Mouse (Mus musculus): ENCODE data around the gene Tmem211. TPM values are rescaled to one million over a fixed set of nuclear protein-coding genes. Genes with fewer than 3 reads are reported as not detected.

Tmem211 gene
- polyA plus RNA-seq, 2 experiments: 0.18 TPM; not detected in 1

DNA sequence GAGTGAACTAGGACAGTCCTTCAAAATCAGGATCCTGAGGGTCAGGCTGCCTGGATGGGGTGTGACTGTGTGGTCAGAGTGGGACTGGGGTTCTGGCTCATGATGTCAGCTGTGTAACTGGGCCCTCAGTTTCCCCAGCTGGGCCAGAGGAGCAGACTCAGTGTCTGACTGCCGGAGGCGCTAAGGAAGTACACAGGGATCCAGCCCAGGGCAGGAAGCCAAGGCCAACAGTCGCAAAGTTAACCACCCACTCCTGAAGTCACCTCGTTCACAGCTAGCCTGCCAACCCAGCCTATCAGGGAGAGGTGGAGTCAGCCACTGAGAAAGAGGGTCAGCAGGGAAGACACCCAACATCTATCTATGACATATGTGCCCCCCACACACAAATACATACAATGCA, 18.7 kb upstream of the Tmem211 start:
- Histone ChIP-seq H3K4me3 (replicated peaks; ENCODE audit: low read length) (no peak overlapping the region), H3K4me2 (replicated peaks; ENCODE audit: low read depth, low read length, severe bottlenecking) (no peak overlapping the region), H3K27ac (replicated peaks; ENCODE audit: low read depth, low read length) (no peak overlapping the region), H3K4me1 (ENCODE audit: control insufficient read depth, insufficient read depth, low read length) (peaks cover 12% of the 10 kb centered on the region), H3K9ac (ENCODE audit: low read depth, low read length, severe bottlenecking) (no peak overlapping the region), H3K9me3 (ENCODE audit: control insufficient read depth, low read length) (no peaks in the 10 kb centered on the region), H3K36me3 (ENCODE audit: control insufficient read depth, insufficient read depth, low read length) (no peaks in the 10 kb centered on the region), H3K27me3 (ENCODE audit: control insufficient read depth, insufficient read depth, low read length) (no peaks in the 10 kb centered on the region)
- ATAC-seq (ENCODE audit: low FRiP score, low read depth) (no peak), DNase-seq (ENCODE audit: low spot score) (no peak)
- 52% methylated on average over 4 of the region's 4 CpGs for WGBS
- no peak for TF ChIP-seq POLR2A (IDR thresholded peaks at IDR 0.05; ENCODE audit: borderline replicate concordance, extremely low read depth, insufficient read depth, insufficient read length)

DNA sequence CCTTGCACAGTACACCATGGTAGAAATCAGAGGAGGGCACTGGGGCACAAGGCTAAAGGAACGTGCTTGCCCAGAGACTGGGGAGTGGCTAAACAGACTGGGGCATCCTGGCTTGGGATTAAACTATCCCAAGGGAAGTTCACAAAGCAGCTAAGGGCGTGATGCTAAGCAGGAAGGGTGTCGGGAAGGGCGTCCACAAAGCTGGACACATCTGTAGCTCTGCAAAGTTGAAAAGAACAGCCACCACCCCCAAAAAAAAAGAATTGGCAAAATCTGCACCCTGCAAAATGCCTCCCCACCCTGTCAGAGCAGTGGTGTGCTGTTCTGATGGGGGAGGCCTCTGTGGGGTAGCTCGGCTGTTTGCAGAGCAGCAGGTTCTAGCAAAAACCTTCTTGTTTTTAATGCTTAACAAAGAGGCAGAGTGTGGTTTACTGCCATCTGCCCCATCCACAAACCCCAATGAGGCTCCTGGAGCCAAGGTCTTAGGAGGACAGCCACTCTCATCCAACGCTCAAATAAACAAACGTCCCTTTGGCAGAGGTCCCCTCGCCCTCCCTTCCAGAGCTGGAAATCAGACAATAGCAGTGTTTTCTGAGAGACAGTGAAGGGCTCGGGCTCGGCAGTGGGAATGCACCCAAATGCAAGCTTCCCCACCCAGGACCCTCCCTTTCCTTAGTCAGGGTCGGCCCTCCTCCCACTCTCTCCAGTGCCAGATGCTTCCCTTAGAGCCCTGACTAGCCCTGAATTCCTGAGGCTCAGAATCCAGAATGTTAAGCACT, 17.9 kb upstream of the Tmem211 start:
- no peak overlapping the region for H3K9ac ChIP-seq (ENCODE audit: low read depth, low read length, severe bottlenecking)
- H3K4me1 ChIP-seq (ENCODE audit: control insufficient read depth, insufficient read depth, low read length): peaks cover 12% of the 10 kb centered on the region
- H3K27ac ChIP-seq (replicated peaks; ENCODE audit: low read depth, low read length): peak overlapping the region; percentile 55
- ATAC-seq (ENCODE audit: low FRiP score, low read depth): peak; percentile 31; the same call in 1 of the 2 replicates
- no peaks in the 10 kb centered on the region for H3K27me3 ChIP-seq (ENCODE audit: control insufficient read depth, insufficient read depth, low read length)
- DNase-seq (ENCODE audit: low spot score): peak; percentile 59
- no peak for TF ChIP-seq POLR2A (IDR thresholded peaks at IDR 0.05; ENCODE audit: borderline replicate concordance, extremely low read depth, insufficient read depth, insufficient read length)
- H3K4me2 ChIP-seq (replicated peaks; ENCODE audit: low read depth, low read length, severe bottlenecking): no peak overlapping the region
- no peaks in the 10 kb centered on the region for H3K9me3 ChIP-seq (ENCODE audit: control insufficient read depth, low read length)
- H3K36me3 ChIP-seq (ENCODE audit: control insufficient read depth, insufficient read depth, low read length): no peaks in the 10 kb centered on the region
- no peak overlapping the region for H3K4me3 ChIP-seq (replicated peaks; ENCODE audit: low read length)
- WGBS: 41% methylated on average over 11 of the region's 11 CpGs

- no peak for TF ChIP-seq POLR2A (IDR thresholded peaks at IDR 0.05; ENCODE audit: borderline replicate concordance, extremely low read depth, insufficient read depth, insufficient read length)
- ATAC-seq (ENCODE audit: low FRiP score, low read depth) (peak; percentile 9; the same call in 1 of the 2 replicates), DNase-seq (ENCODE audit: low spot score) (no peak)
- 48% methylated on average over 11 of the region's 11 CpGs for WGBS
- Histone ChIP-seq H3K4me2 (replicated peaks; ENCODE audit: low read depth, low read length, severe bottlenecking) (no peak overlapping the region), H3K4me3 (replicated peaks; ENCODE audit: low read length) (no peak overlapping the region), H3K27ac (replicated peaks; ENCODE audit: low read depth, low read length) (peak overlapping the region; percentile 55), H3K9me3 (ENCODE audit: control insufficient read depth, low read length) (no peaks in the 10 kb centered on the region), H3K36me3 (ENCODE audit: control insufficient read depth, insufficient read depth, low read length) (no peaks in the 10 kb centered on the region), H3K27me3 (ENCODE audit: control insufficient read depth, insufficient read depth, low read length) (no peaks in the 10 kb centered on the region), H3K9ac (ENCODE audit: low read depth, low read length, severe bottlenecking) (no peak overlapping the region), H3K4me1 (ENCODE audit: control insufficient read depth, insufficient read depth, low read length) (peaks cover 12% of the 10 kb centered on the region)
These were observed 17.3 kb upstream of the Tmem211 start for GRCm38 (mm10) chr5:113209401-113209750.

DNA sequence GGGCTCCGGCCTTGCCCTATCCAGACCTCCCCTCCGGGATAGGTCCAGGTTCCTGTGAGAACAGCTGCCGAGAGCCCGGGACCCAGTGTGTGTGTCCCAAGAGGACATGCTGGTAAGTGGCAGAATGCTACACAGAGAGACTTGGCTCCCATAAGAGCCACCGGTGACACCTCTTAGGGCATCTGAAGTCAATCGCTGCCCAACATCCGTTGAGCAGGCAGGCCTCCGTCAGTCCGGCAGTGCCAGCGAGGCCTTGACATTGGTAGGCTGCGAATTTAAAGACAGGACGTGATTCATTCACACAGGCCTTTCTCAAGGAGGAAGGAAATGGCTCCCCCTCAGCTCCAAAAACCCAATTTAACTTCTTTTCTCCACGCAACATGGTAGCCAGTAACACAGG, 16.8 kb upstream of the Tmem211 start:
- DNase-seq (ENCODE audit: low spot score) (no peak), ATAC-seq (ENCODE audit: low FRiP score, low read depth) (no peak)
- Histone ChIP-seq H3K9me3 (ENCODE audit: control insufficient read depth, low read length) (no peaks in the 10 kb centered on the region), H3K27ac (replicated peaks; ENCODE audit: low read depth, low read length) (0 out of 2 replicates have a peak overlapping the region, but pooled peaks have one; percentile 55), H3K36me3 (ENCODE audit: control insufficient read depth, insufficient read depth, low read length) (no peaks in the 10 kb centered on the region), H3K9ac (ENCODE audit: low read depth, low read length, severe bottlenecking) (no peak overlapping the region), H3K4me3 (replicated peaks; ENCODE audit: low read length) (no peak overlapping the region), H3K4me1 (ENCODE audit: control insufficient read depth, insufficient read depth, low read length) (peaks cover 12% of the 10 kb centered on the region), H3K4me2 (replicated peaks; ENCODE audit: low read depth, low read length, severe bottlenecking) (no peak overlapping the region), H3K27me3 (ENCODE audit: control insufficient read depth, insufficient read depth, low read length) (no peaks in the 10 kb centered on the region)
- no peak for TF ChIP-seq POLR2A (IDR thresholded peaks at IDR 0.05; ENCODE audit: borderline replicate concordance, extremely low read depth, insufficient read depth, insufficient read length)
- 84% methylated on average over 13 of the region's 13 CpGs for WGBS

DNA sequence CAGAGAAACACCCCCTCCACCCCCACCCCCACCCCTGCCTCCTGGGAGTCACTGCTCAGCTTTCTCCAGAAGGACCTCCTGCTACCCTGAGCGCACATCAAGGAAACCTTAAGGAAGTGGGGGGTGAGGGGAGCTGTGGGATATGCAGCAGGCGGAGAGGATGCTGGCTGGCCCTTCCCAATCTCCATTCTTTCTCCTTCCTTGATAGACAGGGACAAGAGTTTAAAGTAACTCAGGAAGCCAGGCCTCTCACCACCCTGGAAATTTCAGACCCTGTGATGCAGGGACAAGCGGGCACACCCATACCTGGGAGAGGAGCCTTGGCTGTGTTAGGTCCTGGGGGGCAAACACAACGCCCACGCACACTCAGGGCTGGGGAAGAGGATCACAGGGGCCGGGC, 16.4 kb upstream of the Tmem211 start:
- no peak for DNase-seq (ENCODE audit: low spot score)
- no peak for TF ChIP-seq POLR2A (IDR thresholded peaks at IDR 0.05; ENCODE audit: borderline replicate concordance, extremely low read depth, insufficient read depth, insufficient read length)
- Histone ChIP-seq H3K4me3 (replicated peaks; ENCODE audit: low read length) (no peak overlapping the region), H3K27me3 (ENCODE audit: control insufficient read depth, insufficient read depth, low read length) (no peaks in the 10 kb centered on the region), H3K9me3 (ENCODE audit: control insufficient read depth, low read length) (no peaks in the 10 kb centered on the region), H3K36me3 (ENCODE audit: control insufficient read depth, insufficient read depth, low read length) (no peaks in the 10 kb centered on the region), H3K27ac (replicated peaks; ENCODE audit: low read depth, low read length) (no peak overlapping the region), H3K9ac (ENCODE audit: low read depth, low read length, severe bottlenecking) (no peak overlapping the region), H3K4me2 (replicated peaks; ENCODE audit: low read depth, low read length, severe bottlenecking) (no peak overlapping the region), H3K4me1 (ENCODE audit: control insufficient read depth, insufficient read depth, low read length) (peaks cover 12% of the 10 kb centered on the region)
- WGBS: 83% methylated on average over 6 of the region's 6 CpGs
- ATAC-seq (ENCODE audit: low FRiP score, low read depth): no peak

All from limb, embryonic 14.5 days (tissue).